Mouse (Mus musculus): ENCODE data around the gene Mtap.

- TF ChIP-seq POLR2A (IDR thresholded peaks at IDR 0.05; ENCODE audit: borderline replicate concordance, extremely low read depth, insufficient read depth, insufficient read length, poor library complexity, severe bottlenecking) (no peak), CTCF (IDR thresholded peaks at IDR 0.05; ENCODE audit: borderline replicate concordance, extremely low read depth, insufficient read depth, insufficient read length) (peak; percentile 49; the same call in 1 of the 2 replicates)
These were observed 7.5 kb upstream of the Mtap start for GRCm38 (mm10) chr4:89129311-89129913.

Data from brain, embryonic 14.5 days (tissue).